8 mouse cellular contexts compared by ENCODE assay signal in genomic region chr3:90612728-90613291, GRCm38 (mm10). TPM values are rescaled to one million over a fixed set of nuclear protein-coding genes. Genes with fewer than 3 reads are reported as not detected.
A peak's percentile ranks its signal among the peaks of the same experiment; 100 is the strongest.
DNase-seq lines count a peak whose midpoint lies in the region; ATAC-seq and TF ChIP-seq lines count a peak whose summit lies in the region.

Gene S100a6 (plus strand): TSS chr3:90612882.

- intact Hi-C loops in heart, adult 2 months (cut with DNase I): loop anchor here (10.0 kb wide), 1 partner anchor 198 kb away; no protein-coding TSS in a partner anchor

- H3K4me3 ChIP-seq in heart, adult 2 months: peak within 1 kb of the TSS; percentile 47
- peak within 1 kb of the TSS; percentile 31 for H3K4me3 ChIP-seq in limb, embryonic 14.5 days (replicated peaks; ENCODE audit: low read length)
- peak within 1 kb of the TSS; percentile 30 for H3K4me3 ChIP-seq in midbrain, embryonic 15.5 days
- peak within 1 kb of the TSS; percentile 48 for H3K4me3 ChIP-seq in stomach, embryonic 16.5 days (replicated peaks; ENCODE audit: low read length)

- peak within 1 kb of the TSS; percentile 41 for H3K9ac ChIP-seq in heart, adult 2 months (ENCODE audit: low read depth, low read length)
- H3K9ac ChIP-seq in limb, embryonic 14.5 days (ENCODE audit: low read depth, low read length, severe bottlenecking): peak within 1 kb of the TSS; percentile 56
- H3K9ac ChIP-seq in midbrain, embryonic 15.5 days: no peak within 1 kb of the TSS
- peak within 1 kb of the TSS; percentile 70 for H3K9ac ChIP-seq in stomach, embryonic 16.5 days (ENCODE audit: low read length)

- peaks cover 3% of the 10 kb centered on the region; the same call in 1 of the 2 replicates for H3K4me1 ChIP-seq in heart, adult 2 months (ENCODE audit: control insufficient read depth, insufficient read depth, low read length)
- H3K4me1 ChIP-seq in limb, embryonic 14.5 days (ENCODE audit: control insufficient read depth, insufficient read depth, low read length): peaks cover 24% of the 10 kb centered on the region; the same call in 1 of the 2 replicates
- H3K4me1 ChIP-seq in midbrain, embryonic 15.5 days: peaks cover 7% of the 10 kb centered on the region
- peaks cover 20% of the 10 kb centered on the region for H3K4me1 ChIP-seq in stomach, embryonic 16.5 days (ENCODE audit: control insufficient read depth, insufficient read depth, low read length)

- DNase-seq in left cerebral cortex, adult 18-20 months (ENCODE audit: low spot score in 2 of 2): peak; percentile 45 to 50
- DNase-seq in left cerebral cortex, adult 11 months (ENCODE audit: low spot score): no peak
- DNase-seq in embryo, embryonic 9.5 days (ENCODE audit: extremely low spot score): peak; percentile 76
- peak; percentile 81 to 84 for DNase-seq in heart, adult 2 months
- peak; percentile 53 for DNase-seq in kidney, adult 18-20 months
- peak; percentile 75 for DNase-seq in limb, embryonic 14.5 days (ENCODE audit: low spot score)

- 0 out of 2 replicates have a peak, but pooled peaks have one; percentile 26 for TF ChIP-seq EP300 in heart, adult 2 months (IDR thresholded peaks at IDR 0.05; ENCODE audit: insufficient read depth, low read depth, low read length)

- peak; percentile 82 for TF ChIP-seq CTCF in heart, adult 2 months (IDR thresholded peaks at IDR 0.05)

- no peaks in the 10 kb centered on the region for H3K9me3 ChIP-seq in limb, embryonic 14.5 days (ENCODE audit: control insufficient read depth, low read length)
- no peaks in the 10 kb centered on the region for H3K9me3 ChIP-seq in midbrain, embryonic 15.5 days
- H3K9me3 ChIP-seq in stomach, embryonic 16.5 days (replicated peaks; ENCODE audit: control insufficient read depth, low read length): 0 out of 2 replicates have a peak, but pooled peaks cover 3% of the 10 kb centered on the region

- TF ChIP-seq POLR2A in heart, adult 2 months (IDR thresholded peaks at IDR 0.05; ENCODE audit: insufficient read depth, low read depth, low read length): peak; percentile 84
- no peak for TF ChIP-seq POLR2A in limb, embryonic 14.5 days (IDR thresholded peaks at IDR 0.05; ENCODE audit: borderline replicate concordance, extremely low read depth, insufficient read depth, insufficient read length)

- H3K27me3 ChIP-seq in heart, adult 2 months (ENCODE audit: control insufficient read depth, insufficient read depth, low read length): no peaks in the 10 kb centered on the region
- no peaks in the 10 kb centered on the region for H3K27me3 ChIP-seq in limb, embryonic 14.5 days (ENCODE audit: control insufficient read depth, insufficient read depth, low read length)
- H3K27me3 ChIP-seq in midbrain, embryonic 15.5 days (replicated peaks): peaks cover 4% of the 10 kb centered on the region
- H3K27me3 ChIP-seq in stomach, embryonic 16.5 days (ENCODE audit: control insufficient read depth, insufficient read depth, low read length): no peaks in the 10 kb centered on the region

- H3K4me2 ChIP-seq in limb, embryonic 14.5 days (replicated peaks; ENCODE audit: low read depth, low read length, severe bottlenecking): peak within 1 kb of the TSS; percentile 57
- H3K4me2 ChIP-seq in midbrain, embryonic 15.5 days: peak within 1 kb of the TSS; percentile 61
- peak within 1 kb of the TSS; percentile 67 for H3K4me2 ChIP-seq in stomach, embryonic 16.5 days (ENCODE audit: low read depth, low read length)

- H3K36me3 ChIP-seq in heart, adult 2 months (ENCODE audit: control insufficient read depth, insufficient read depth, low read length): no peaks in the 10 kb centered on the region
- no peaks in the 10 kb centered on the region for H3K36me3 ChIP-seq in limb, embryonic 14.5 days (ENCODE audit: control insufficient read depth, insufficient read depth, low read length)
- H3K36me3 ChIP-seq in midbrain, embryonic 15.5 days (replicated peaks): no peaks in the 10 kb centered on the region
- H3K36me3 ChIP-seq in stomach, embryonic 16.5 days (ENCODE audit: control insufficient read depth, insufficient read depth, low read length): no peaks in the 10 kb centered on the region

- peak within 1 kb of the TSS; percentile 64 for H3K27ac ChIP-seq in heart, adult 2 months
- H3K27ac ChIP-seq in limb, embryonic 14.5 days (replicated peaks; ENCODE audit: low read depth, low read length): no peak within 1 kb of the TSS
- no peak within 1 kb of the TSS for H3K27ac ChIP-seq in midbrain, embryonic 15.5 days
- peak within 1 kb of the TSS; percentile 93 for H3K27ac ChIP-seq in stomach, embryonic 16.5 days (ENCODE audit: low read length)

- H3K79me2 ChIP-seq in heart, adult 2 months (replicated peaks; ENCODE audit: control insufficient read depth, insufficient read depth, low read length): no peaks in the 10 kb centered on the region

- WGBS in heart, adult 2 months: 1% methylated on average over 23 of the region's 23 CpGs
- WGBS in limb, embryonic 14.5 days: 2% methylated on average over 23 of the region's 23 CpGs
- 1% methylated on average over 23 of the region's 23 CpGs for WGBS in midbrain, embryonic 15.5 days
- under 1% methylated on average over 23 of the region's 23 CpGs for WGBS in stomach, embryonic 16.5 days

- peak; percentile 78 for ATAC-seq in limb, embryonic 14.5 days (ENCODE audit: low FRiP score, low read depth)
- peak; percentile 68 for ATAC-seq in midbrain, embryonic 15.5 days (replicated peaks)
- ATAC-seq in stomach, embryonic 16.5 days (ENCODE audit: insufficient read depth, low FRiP score): peak; percentile 79

RNA-seq across cellular contexts. Expression of gene S100a6, which starts in this region (rescaled TPM):
- total RNA-seq in left cerebral cortex, adult 18-20 months (2021): 10 to 100 TPM; 30.8 to 37.4 TPM
- 10 to 100 TPM; 65.8 to 79.9 TPM for total RNA-seq in heart, adult 2 months (2021)
- 141 and 158 TPM in 2 replicates for polyA plus RNA-seq in heart, adult 2 months (2012; rRNA removed)
- polyA plus RNA-seq in limb, embryonic 14.5 days (2012; rRNA removed): 92.4 and 108 TPM in 2 replicates
- polyA plus RNA-seq in limb, embryonic 14.5 days (2014; fragmentation: Nextera tagmentation; extraction: Ambion mirVana): 203 and 233 TPM in 2 replicates
- 18.4 and 25.6 TPM in 2 replicates for polyA plus RNA-seq in midbrain, embryonic 15.5 days (2015; fragmentation: Nextera tagmentation; extraction: Ambion mirVana)
- polyA plus RNA-seq in stomach, embryonic 16.5 days (2015; fragmentation: Nextera tagmentation; extraction: Ambion mirVana): 820 and 892 TPM in 2 replicates

Comparison
In these comparisons a context has a peak if more than half of its experiments do, and no peak if none do; other contexts are left out.
1. H3K27ac ChIP-seq: peak in heart, adult 2 months (single experiment) and stomach, embryonic 16.5 days (single experiment); none in limb, embryonic 14.5 days (single experiment) and midbrain, embryonic 15.5 days (single experiment).
2. Peak in every context shown above with its lines, with median percentiles within 50 percentile points of each other: H3K4me3 ChIP-seq, ATAC-seq and H3K4me2 ChIP-seq.